Mouse (Mus musculus) urinary bladder, adult 2 months (tissue): ENCODE results near the gene Gm11042. TPM values are rescaled to one million over a fixed set of nuclear protein-coding genes. Genes with fewer than 3 reads are reported as not detected.
A peak's percentile ranks its signal among the peaks of the same experiment; 100 is the strongest.

Source experiments
- DNase-seq: peaks from one replicate; pipeline ENCODE4 v3.0.0; 2022; ENCODE audit warnings: low spot score
- polyA plus RNA-seq: library from polyadenylated mRNA; depleted of rRNA; stranded (reverse); fragments of >200 nt; gene quantifications from 2 replicates; pipeline ENCODE4 v1.2.3, GENCODE M21; 2012; rRNA removed

Gene Gm11042
- not detected in 2 replicates for polyA plus RNA-seq

DNA sequence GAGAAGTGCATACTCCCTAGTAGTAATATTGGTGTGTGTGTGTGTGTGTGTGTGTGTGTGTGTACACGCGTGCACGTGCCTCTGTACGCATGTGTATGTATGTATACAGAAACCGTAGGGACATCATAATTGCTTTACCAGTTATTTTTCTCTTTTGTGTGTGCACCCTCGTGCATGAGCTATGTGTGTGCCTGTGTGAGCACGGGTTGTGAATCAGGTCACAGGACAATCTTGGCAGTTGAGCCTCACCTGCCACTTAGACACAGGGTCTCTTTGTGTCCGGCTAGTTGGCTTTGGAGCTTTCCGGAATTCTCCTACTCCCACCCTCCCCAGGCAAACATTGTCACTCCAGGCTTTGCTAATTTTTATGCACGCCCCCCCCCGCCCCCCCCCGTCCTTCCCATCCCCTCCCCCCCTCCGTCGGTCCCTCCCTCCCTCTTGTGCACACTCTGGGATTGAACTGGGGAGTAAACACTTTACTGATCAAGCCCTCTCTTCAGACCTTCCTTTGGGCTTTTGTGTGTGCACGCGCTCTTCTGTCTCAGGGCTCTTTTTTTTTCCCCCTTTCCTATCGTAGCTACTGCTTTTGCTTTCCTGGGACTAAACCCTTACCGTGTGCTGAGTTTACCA, at the start of gene Gm11042:
Gene Gm11042 (minus strand): TSS at position 51 of the 630 bp plus-strand sequence.
- no peak for DNase-seq

- DNase-seq, result no peak
Observed at GRCm38 (mm10) chr12:74364477-74364876, 48.3 kb upstream of the Gm11042 start.

DNA sequence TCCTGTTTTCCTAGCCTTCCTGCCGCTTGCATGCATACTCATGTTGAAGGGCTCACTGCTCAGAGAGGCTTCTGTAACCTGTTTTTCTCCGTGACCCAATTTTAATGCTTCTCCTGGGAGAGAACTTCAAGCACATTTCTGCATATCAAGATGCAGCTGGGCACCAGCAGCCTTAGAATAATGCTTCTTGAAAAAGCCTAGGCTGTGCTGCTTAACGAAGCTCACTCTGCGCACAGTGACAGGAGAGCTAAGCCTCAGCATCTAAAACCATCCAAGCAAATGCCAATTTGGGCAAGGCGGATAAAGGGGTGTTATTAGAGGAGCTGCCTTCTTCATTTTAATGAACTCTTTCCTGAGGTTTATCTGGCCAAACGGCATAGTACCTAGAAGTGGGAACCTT, 46.9 kb upstream of the Gm11042 start:
- DNase-seq, result no peak

- no peak for DNase-seq
Observed at GRCm38 (mm10) chr12:74362453-74362852, 46.3 kb upstream of the Gm11042 start.

- DNase-seq, result no peak
Observed at GRCm38 (mm10) chr12:74359791-74360190, 43.6 kb upstream of the Gm11042 start.

- DNase-seq, result no peak
Observed at GRCm38 (mm10) chr12:74357806-74358205, 41.6 kb upstream of the Gm11042 start.

GRCm38 (mm10) chr12:74342720-74343119, 26.5 kb upstream of the Gm11042 start:
- no peak for DNase-seq

DNA sequence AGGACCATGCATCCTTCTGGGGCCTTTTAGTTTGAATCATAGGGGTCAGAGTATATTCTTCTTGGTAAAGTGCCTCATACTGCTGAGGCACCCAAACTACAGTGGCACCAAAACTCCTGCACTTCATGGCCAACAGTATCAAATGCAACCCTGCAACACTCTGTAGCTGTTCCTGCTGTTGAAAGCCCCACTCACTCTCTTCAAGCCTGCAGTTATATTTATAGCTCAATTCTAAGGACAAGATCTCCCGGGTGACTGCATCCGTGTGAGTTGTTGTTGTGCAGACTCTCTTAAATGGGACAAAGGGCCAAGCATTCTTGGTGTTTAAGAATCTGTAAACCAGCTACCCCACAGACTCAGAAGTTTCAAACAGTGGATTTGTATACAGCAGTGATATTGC, 23.9 kb upstream of the Gm11042 start:
- no peak for DNase-seq

DNA sequence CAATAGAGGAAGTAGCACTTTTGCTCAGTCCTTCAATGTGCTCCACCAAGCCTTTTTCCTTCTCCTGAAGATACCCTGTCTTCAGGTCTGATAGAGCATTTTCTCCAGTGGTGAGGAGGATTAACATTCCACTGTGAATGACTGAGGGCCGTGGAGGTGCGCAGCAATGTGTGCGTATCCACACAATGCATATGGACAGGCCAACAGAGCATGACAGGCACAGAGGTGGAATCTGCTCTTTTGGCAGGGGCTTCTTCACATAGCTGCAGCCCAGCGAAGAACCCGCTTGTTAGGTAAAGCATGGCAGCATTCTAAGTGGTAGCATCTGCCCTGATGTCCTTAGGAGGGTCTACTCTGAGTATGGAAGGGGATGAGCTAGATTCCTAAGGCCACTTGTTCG, 17.5 kb upstream of the Gm11042 start:
- no peak for DNase-seq

GRCm38 (mm10) chr12:74333016-74333415, 16.8 kb upstream of the Gm11042 start:
- DNase-seq, result peak; percentile 33

DNA sequence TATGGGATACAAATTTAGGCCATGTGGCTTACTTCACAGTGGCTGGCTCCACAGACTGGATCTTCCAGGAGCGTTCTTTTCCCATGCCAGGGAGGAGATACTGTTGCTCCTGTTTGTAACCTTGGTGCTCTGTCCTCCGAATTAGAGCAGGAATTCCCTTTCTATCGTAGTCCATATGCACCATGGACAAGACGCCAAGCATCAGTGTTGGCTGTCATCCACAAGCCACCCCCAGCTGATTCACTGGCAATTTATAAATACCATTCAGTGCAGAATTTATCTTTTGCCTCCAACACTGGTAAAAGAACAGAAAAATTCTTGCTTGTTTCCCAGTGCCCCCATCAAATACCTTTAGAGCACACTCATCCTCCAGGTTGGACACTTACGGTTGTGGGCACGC, 13.6 kb upstream of the Gm11042 start:
- DNase-seq, result no peak

GRCm38 (mm10) chr12:74326644-74327043, 10.4 kb upstream of the Gm11042 start:
- DNase-seq, result no peak

DNA sequence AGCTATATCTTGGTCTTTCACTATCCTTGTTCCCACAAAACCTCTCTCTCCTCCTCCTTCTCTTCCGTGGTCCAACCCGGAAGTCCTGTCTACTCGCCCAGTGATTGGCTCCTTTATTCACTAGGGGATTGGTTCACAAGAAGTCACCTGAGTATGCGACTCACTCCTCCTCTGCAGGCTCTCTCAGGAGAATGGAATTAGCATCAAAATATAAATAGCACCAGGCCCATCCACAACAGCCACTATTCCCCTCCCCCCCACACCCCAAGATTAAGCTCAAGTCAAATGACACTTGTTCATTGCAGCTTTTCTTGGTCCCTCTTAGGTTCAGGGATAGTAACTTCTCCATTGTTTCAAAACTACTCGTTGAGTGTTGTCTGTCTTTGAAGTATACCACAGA, 5.8 kb upstream of the Gm11042 start:
- DNase-seq, result no peak

GRCm38 (mm10) chr12:74320318-74320717, 4.1 kb upstream of the Gm11042 start:
- peak; percentile 31 for DNase-seq

DNA sequence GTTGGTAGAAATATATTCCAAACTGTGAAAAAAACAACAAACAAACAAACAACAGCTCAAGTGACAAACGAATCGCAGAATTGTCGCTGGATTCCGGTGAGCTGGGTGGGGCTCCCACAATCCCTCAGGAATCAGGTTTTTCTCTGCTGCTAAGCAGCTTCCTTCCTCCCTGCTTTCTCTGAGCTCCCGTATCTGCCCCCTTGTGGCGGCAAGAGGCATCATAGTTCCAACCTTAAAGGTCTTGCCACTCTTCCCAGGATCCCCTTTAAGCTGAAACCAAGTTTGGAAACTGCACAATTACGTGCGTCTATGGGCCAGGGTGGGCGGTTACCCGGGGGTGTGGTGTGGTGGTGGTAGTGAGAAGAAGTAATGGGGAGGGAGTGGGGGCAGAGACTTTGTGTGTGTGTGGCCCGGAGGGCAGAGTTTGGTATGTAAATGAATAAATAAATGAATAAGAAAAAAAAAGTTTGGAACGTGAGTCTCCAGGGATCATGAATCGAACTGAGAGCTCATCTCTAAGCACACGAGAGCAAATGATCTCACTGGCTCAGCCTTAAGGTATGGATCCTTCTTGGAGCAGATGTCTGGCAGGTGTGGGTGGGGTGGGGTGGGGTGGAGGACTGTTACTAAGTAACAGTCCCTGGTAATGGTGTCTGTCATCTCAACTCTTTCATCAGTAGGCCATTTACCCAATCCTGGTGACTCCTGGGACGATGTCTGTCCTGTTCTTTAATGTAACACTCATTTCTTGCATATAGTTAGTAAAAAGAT, 980 bp upstream of the Gm11042 start:
- DNase-seq, result peak; percentile 44

GRCm38 (mm10) chr12:74315221-74315620, 973 bp downstream of the Gm11042 start:
- DNase-seq, result no peak

- no peak for DNase-seq
Observed at GRCm38 (mm10) chr12:74312611-74313010, 3.6 kb downstream of the Gm11042 start.

DNA sequence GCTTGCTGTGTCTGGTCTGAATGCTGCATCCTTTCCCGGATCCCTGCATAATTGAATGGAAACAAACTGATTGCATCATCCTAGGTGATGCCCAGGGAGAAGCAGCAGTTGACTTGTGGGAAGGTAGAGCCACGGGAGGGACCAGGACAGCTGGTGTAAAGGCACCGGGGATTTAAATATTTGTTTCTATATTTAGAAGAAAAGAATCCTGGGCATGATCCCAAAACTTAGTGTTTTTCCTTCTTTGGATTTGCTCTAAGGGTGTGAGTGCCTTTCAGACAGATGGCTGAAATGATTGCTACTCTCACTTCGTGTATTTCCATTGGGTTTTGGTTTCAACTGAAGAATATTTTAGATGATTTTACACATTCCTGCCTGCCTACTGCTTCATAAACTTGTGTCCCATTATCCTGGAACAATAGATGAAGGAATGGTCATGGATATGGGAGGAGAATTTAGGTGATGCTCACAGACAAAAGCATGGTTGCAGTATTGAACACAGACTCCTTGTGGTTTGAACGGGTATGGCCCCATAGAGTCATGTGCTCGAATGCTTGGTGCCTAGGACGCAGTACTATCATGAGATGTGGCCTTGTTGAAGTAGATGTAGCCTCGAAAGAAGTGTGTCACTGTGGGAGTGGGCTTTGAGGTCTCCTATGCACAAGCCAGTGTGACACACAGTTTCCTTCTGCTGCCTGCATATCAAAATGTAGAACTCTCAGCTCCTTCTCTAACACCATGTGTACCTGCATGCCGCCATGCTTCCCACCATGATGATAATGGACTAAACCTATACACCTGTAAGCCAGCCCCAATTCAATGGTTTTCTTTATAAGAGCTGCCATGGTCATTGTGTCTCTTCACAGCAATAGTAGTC, 12.5 kb downstream of the Gm11042 start:
- no peak for DNase-seq

DNA sequence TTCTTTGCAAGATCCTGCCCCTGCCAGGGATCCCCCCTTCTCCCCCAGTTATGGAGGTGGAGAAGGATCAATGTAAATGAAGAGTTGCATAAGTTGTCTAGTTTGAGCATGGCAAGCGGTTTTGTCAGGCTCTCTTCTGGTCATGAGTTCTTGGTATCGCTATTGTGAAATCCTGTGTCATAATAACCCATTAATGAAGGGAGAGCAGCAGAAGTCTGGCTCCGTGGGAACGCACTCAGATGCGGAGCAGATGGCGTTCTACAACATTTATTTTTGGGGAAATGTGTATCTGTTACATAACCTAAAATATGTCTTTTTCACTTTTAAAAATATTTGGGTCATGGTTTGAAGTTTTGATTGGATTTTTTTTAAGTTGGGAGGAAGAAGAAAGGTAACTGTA, 14.6 kb downstream of the Gm11042 start:
- no peak for DNase-seq

GRCm38 (mm10) chr12:74296374-74296773, 19.8 kb downstream of the Gm11042 start:
- DNase-seq, result no peak

DNA sequence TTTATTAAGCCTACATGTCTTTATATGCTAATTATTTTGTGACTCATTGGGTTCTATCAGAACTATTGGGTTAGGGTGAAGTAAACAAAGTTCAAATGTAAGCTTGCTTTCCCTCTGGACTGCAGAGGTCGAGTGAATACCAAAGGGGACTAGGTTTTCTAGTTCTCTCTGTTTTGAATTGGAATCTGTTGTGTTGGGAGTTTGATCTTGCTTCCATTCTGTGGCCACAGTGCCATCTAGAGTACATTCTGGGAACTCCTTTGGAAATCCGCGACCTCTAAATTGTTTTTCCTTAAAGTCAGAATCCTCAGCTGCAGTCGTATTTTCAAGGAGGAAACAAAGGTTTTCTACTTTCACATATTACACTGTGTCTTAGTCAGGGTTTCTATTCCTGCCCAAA, 22.6 kb downstream of the Gm11042 start:
- DNase-seq, result no peak

DNA sequence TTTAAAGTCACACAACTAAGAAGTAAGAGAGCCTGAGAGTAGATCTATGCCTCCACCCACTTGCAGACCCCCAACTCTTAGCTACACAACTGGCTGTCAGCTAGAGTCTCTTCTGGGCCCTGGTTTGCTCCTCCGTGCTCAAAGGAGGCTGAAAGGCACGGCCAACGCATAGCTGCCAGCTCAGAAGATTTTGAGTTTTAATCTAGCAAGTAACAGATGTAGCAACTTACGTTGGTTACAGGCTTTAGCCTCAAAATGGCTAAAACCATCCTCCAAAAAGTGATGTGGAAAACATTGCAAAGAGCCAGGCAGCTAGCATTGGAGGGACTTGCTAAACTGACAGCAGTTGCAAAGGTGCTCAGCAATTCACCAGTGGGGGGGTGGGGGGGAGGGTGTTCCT, 25.2 kb downstream of the Gm11042 start:
- DNase-seq, result no peak

GRCm38 (mm10) chr12:74284685-74285054, 31.5 kb downstream of the Gm11042 start:
- no peak for DNase-seq
